In genomic region chr6:40434697-40435096, GRCm38 (mm10) we compare ENCODE assay signal across 9 mouse cellular contexts. TPM values are rescaled to one million over a fixed set of nuclear protein-coding genes. Genes with fewer than 3 reads are reported as not detected.
A peak's percentile ranks its signal among the peaks of the same experiment; 100 is the strongest.
DNase-seq lines count a peak whose midpoint lies in the region; ATAC-seq and TF ChIP-seq lines count a peak whose summit lies in the region.
"Had no signal": no experiment of that assay in that cellular context is flagged by ENCODE, and none has a peak within 500 bp of the region (broad histone marks: within the 10 kb centered on the region; RNA-seq: fewer than 3 reads in every experiment).

No protein-coding gene starts in this region.

- no peak for DNase-seq in kidney, adult 18-20 months
- DNase-seq in midbrain, embryonic 14.5 days, result no peak
- no peak for DNase-seq in frontal cortex, postnatal 36 days (ENCODE audit: low spot score in 2 of 2)
- no peak for DNase-seq in layer of hippocampus, postnatal 25 days (ENCODE audit: extremely low spot score in 1 of 2, low spot score in 1 of 2)
- no peak for DNase-seq in right cerebral cortex, postnatal 25 days

- peak overlapping the region; percentile 78 for H3K4me3 ChIP-seq in kidney, embryonic 14.5 days (ENCODE audit: low read length)
- peak overlapping the region; percentile 82 for H3K4me3 ChIP-seq in cortical plate, adult 2 months (ENCODE audit: insufficient read depth, low read length)
- H3K4me3 ChIP-seq in hindbrain, embryonic 13.5 days, result peak overlapping the region; percentile 77
- peak overlapping the region; percentile 82 for H3K4me3 ChIP-seq in midbrain, embryonic 14.5 days (replicated peaks; ENCODE audit: low read depth, low read length)

- H3K9me3 ChIP-seq in kidney, embryonic 14.5 days (ENCODE audit: control insufficient read depth, low read length), result no peaks in the 10 kb centered on the region
- H3K9me3 ChIP-seq in hindbrain, embryonic 13.5 days, result no peaks in the 10 kb centered on the region
- no peaks in the 10 kb centered on the region for H3K9me3 ChIP-seq in midbrain, embryonic 14.5 days (ENCODE audit: control insufficient read depth, low read length)

- H3K27me3 ChIP-seq in kidney, embryonic 14.5 days (ENCODE audit: control insufficient read depth, insufficient read depth, low read length), result no peaks in the 10 kb centered on the region
- H3K27me3 ChIP-seq in hindbrain, embryonic 13.5 days, result peaks cover 11% of the 10 kb centered on the region
- no peaks in the 10 kb centered on the region; the same call in 1 of the 2 replicates for H3K27me3 ChIP-seq in midbrain, embryonic 14.5 days (ENCODE audit: control insufficient read depth, insufficient read depth, low read length)

- H3K9ac ChIP-seq in kidney, embryonic 14.5 days (ENCODE audit: low read depth, low read length), result peak overlapping the region; percentile 83
- peak overlapping the region; percentile 91 for H3K9ac ChIP-seq in hindbrain, embryonic 13.5 days
- peak overlapping the region; percentile 82 for H3K9ac ChIP-seq in midbrain, embryonic 14.5 days (replicated peaks; ENCODE audit: low read length)

- TF ChIP-seq CTCF in cortical plate, adult 2 months (IDR thresholded peaks at IDR 0.05; ENCODE audit: extremely low read depth, insufficient read depth, low read length), result no peak

- ATAC-seq in kidney, embryonic 14.5 days (ENCODE audit: low FRiP score, low TSS enrichment), result no peak
- no peak for ATAC-seq in hindbrain, embryonic 13.5 days (ENCODE audit: low FRiP score)
- no peak for ATAC-seq in midbrain, embryonic 14.5 days (ENCODE audit: low FRiP score, low TSS enrichment)

- 12% methylated on average over 7 of the region's 7 CpGs for WGBS in kidney, embryonic 14.5 days
- WGBS in hindbrain, embryonic 13.5 days, result 5% methylated on average over 7 of the region's 7 CpGs
- WGBS in midbrain, embryonic 14.5 days, result 3% methylated on average over 7 of the region's 7 CpGs

- TF ChIP-seq POLR2A in cortical plate, adult 2 months (IDR thresholded peaks at IDR 0.05; ENCODE audit: extremely low read depth, insufficient read depth, low read length), result no peak

- no peaks in the 10 kb centered on the region for H3K36me3 ChIP-seq in kidney, embryonic 14.5 days (ENCODE audit: control insufficient read depth, insufficient read depth, low read length)
- H3K36me3 ChIP-seq in hindbrain, embryonic 13.5 days, result no peaks in the 10 kb centered on the region
- no peaks in the 10 kb centered on the region for H3K36me3 ChIP-seq in midbrain, embryonic 14.5 days (ENCODE audit: control insufficient read depth, insufficient read depth, low read length)

- peak overlapping the region; percentile 81 for H3K4me2 ChIP-seq in kidney, embryonic 14.5 days (replicated peaks; ENCODE audit: low read depth, low read length)
- H3K4me2 ChIP-seq in hindbrain, embryonic 13.5 days, result peak overlapping the region; percentile 81
- peak overlapping the region; percentile 73 for H3K4me2 ChIP-seq in midbrain, embryonic 14.5 days (ENCODE audit: low read length)

- H3K4me1 ChIP-seq in kidney, embryonic 14.5 days (ENCODE audit: control insufficient read depth, insufficient read depth, low read length), result peaks cover 11% of the 10 kb centered on the region; the same call in 1 of the 2 replicates
- peaks cover 14% of the 10 kb centered on the region for H3K4me1 ChIP-seq in cortical plate, adult 2 months (ENCODE audit: control insufficient read depth, insufficient read depth, low read length)
- peaks cover 49% of the 10 kb centered on the region for H3K4me1 ChIP-seq in hindbrain, embryonic 13.5 days (replicated peaks)
- H3K4me1 ChIP-seq in midbrain, embryonic 14.5 days (ENCODE audit: control insufficient read depth, insufficient read depth, low read length), result peaks cover 9% of the 10 kb centered on the region

- H3K27ac ChIP-seq in kidney, embryonic 14.5 days (ENCODE audit: low read depth, low read length), result no peak overlapping the region
- H3K27ac ChIP-seq in cortical plate, adult 2 months (ENCODE audit: insufficient read depth, low read length), result 0 out of 2 replicates have a peak overlapping the region, but pooled peaks have one; percentile 17
- H3K27ac ChIP-seq in hindbrain, embryonic 13.5 days, result peak overlapping the region; percentile 94; the same call in 1 of the 2 replicates
- peak overlapping the region; percentile 89 for H3K27ac ChIP-seq in midbrain, embryonic 14.5 days (replicated peaks; ENCODE audit: low read depth, low read length)

RNA-seq across cellular contexts. Expression of gene E330009J07Rik, which starts 1.2 kb away (rescaled TPM):
- 14.0 and 17.7 TPM in 2 replicates for polyA plus RNA-seq in kidney, embryonic 14.5 days (2014; fragmentation: Nextera tagmentation; extraction: Ambion mirVana)
- 34.9 and 36.6 TPM in 2 replicates for polyA plus RNA-seq in cortical plate, adult 2 months (2012; rRNA removed)
- polyA plus RNA-seq in hindbrain, embryonic 13.5 days (2015; fragmentation: Nextera tagmentation; extraction: Ambion mirVana), result 14.4 and 19.1 TPM in 2 replicates
- 13.7 and 14.7 TPM in 2 replicates for polyA plus RNA-seq in midbrain, embryonic 14.5 days (2014; fragmentation: Nextera tagmentation; extraction: Ambion mirVana)
- total RNA-seq in layer of hippocampus, postnatal 25 days (2021), result 10 to 100 TPM; 41.4 to 46.0 TPM

RNA-seq across cellular contexts. Expression of gene Wee2, which starts 4.2 kb away (rescaled TPM):
- 0.09 TPM in 1 of 2 replicates, not detected in the other for polyA plus RNA-seq in kidney, embryonic 14.5 days (2014; fragmentation: Nextera tagmentation; extraction: Ambion mirVana)
- 0.11 and 0.17 TPM in 2 replicates for polyA plus RNA-seq in cortical plate, adult 2 months (2012; rRNA removed)
- polyA plus RNA-seq in hindbrain, embryonic 13.5 days (2015; fragmentation: Nextera tagmentation; extraction: Ambion mirVana), result 0.18 and 0.25 TPM in 2 replicates
- 0.09 and 0.14 TPM in 2 replicates for polyA plus RNA-seq in midbrain, embryonic 14.5 days (2014; fragmentation: Nextera tagmentation; extraction: Ambion mirVana)
- not detected for total RNA-seq in layer of hippocampus, postnatal 25 days (2021)
- total RNA-seq: gastrocnemius, adult 18-20 months had no signal

RNA-seq across cellular contexts. Expression of gene Ssbp1, which starts 36.5 kb away (rescaled TPM):
- polyA plus RNA-seq in kidney, embryonic 14.5 days (2014; fragmentation: Nextera tagmentation; extraction: Ambion mirVana), result 177 and 241 TPM in 2 replicates
- polyA plus RNA-seq in cortical plate, adult 2 months (2012; rRNA removed), result 40.4 and 41.9 TPM in 2 replicates
- 126 and 132 TPM in 2 replicates for polyA plus RNA-seq in hindbrain, embryonic 13.5 days (2015; fragmentation: Nextera tagmentation; extraction: Ambion mirVana)
- polyA plus RNA-seq in midbrain, embryonic 14.5 days (2014; fragmentation: Nextera tagmentation; extraction: Ambion mirVana), result 107 TPM in 2 replicates
- total RNA-seq in layer of hippocampus, postnatal 25 days (2021), result 10 to 100 TPM; 32.6 to 36.2 TPM

RNA-seq across cellular contexts. Expression of gene Tas2r137, which starts 56.3 kb away (rescaled TPM):
- polyA plus RNA-seq in kidney, embryonic 14.5 days (2014; fragmentation: Nextera tagmentation; extraction: Ambion mirVana), result not detected in 2 replicates
- polyA plus RNA-seq in cortical plate, adult 2 months (2012; rRNA removed), result 0.19 TPM in 1 of 2 replicates, not detected in the other
- polyA plus RNA-seq in hindbrain, embryonic 13.5 days (2015; fragmentation: Nextera tagmentation; extraction: Ambion mirVana), result not detected in 2 replicates
- not detected in 2 replicates for polyA plus RNA-seq in midbrain, embryonic 14.5 days (2014; fragmentation: Nextera tagmentation; extraction: Ambion mirVana)
- not detected for total RNA-seq in layer of hippocampus, postnatal 25 days (2021)
- total RNA-seq: gastrocnemius, adult 18-20 months had no signal

RNA-seq across cellular contexts. Expression of gene Tas2r108, which starts 58.6 kb away (rescaled TPM):
- polyA plus RNA-seq in kidney, embryonic 14.5 days (2014; fragmentation: Nextera tagmentation; extraction: Ambion mirVana), result not detected in 2 replicates
- 0.36 TPM in 1 of 2 replicates, not detected in the other for polyA plus RNA-seq in cortical plate, adult 2 months (2012; rRNA removed)
- not detected in 2 replicates for polyA plus RNA-seq in hindbrain, embryonic 13.5 days (2015; fragmentation: Nextera tagmentation; extraction: Ambion mirVana)
- polyA plus RNA-seq in midbrain, embryonic 14.5 days (2014; fragmentation: Nextera tagmentation; extraction: Ambion mirVana), result 0.45 TPM in 1 of 2 replicates, not detected in the other
- not detected for total RNA-seq in layer of hippocampus, postnatal 25 days (2021)
- total RNA-seq: gastrocnemius, adult 18-20 months had no signal
